Mouse (Mus musculus): ENCODE results near the gene Fbxo22. TPM values are rescaled to one million over a fixed set of nuclear protein-coding genes. Genes with fewer than 3 reads are reported as not detected.

Gene Fbxo22
- total RNA-seq, 1 experiment from 2014 or later: 60.9 TPM

DNA sequence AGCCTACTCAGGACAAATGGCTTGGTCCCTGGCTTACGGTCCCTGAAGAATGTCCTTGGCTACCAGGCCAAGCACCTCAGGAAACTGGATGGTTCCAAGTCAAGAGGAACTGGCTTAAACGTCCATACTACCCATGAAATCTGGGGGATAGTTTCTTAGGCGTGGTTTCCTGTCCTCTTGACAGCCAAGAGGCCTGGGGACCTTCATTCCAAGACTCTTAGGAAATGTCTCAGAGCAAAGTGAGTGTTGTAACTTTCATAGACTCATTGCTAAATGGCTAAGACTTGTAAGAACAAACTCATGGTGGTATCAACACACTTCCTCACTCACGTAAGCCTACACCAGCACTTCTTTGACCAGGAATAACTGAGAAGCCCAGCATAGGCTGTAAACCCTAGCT, 46.9 kb downstream of the Fbxo22 start:
- peak in 1 of 2 experiments; percentile 42; a peak in 1 of 4 replicates for ATAC-seq (replicated peaks in 1 of 2; ENCODE audit: insufficient read depth in 1 of 2, low FRiP score in 2 of 2, low TSS enrichment in 1 of 2, low read depth in 1 of 2, poor library complexity in 2 of 2, severe bottlenecking in 2 of 2)

DNA sequence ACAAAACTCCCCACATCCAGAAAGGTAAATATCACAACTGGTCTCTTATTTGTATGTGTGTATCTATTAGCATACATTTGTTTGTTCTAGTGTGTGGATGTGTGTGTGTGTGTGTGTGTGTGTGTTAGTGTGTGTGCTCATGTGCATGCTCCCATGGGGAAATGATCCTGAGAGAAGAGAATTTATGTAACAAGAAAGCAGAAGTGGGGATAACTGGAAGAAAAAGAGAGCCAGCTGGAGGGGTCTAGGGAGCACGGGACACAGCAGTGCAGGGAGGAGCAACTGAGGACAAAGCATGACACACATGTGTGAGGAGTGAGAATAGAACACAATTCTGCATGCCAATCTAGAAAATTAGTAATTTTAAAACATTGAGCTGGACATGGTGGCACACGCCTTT, 48.4 kb downstream of the Fbxo22 start:
- no peak for ATAC-seq (replicated peaks in 1 of 2; ENCODE audit: insufficient read depth in 1 of 2, low FRiP score in 2 of 2, low TSS enrichment in 1 of 2, low read depth in 1 of 2, poor library complexity in 2 of 2, severe bottlenecking in 2 of 2)

DNA sequence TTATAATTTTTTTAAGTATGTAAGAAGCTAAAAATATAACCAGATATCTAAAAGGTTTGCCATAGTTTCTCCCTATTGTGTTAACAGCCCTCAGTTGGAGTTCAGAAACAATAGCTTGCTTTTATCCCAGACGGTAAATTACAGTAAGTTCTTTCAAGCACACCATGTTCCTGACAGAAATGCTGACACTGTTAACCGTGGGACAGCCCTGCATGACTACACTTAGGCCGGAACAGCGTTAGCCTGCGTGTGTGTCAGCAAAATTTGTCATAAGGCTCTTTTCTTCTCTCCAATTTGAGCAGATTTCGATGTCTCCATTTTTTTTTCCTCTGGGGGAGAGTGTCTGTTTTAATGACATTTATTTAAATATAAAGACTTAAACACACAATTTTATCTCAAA, 51.0 kb downstream of the Fbxo22 start:
- ATAC-seq (replicated peaks in 1 of 2; ENCODE audit: insufficient read depth in 1 of 2, low FRiP score in 2 of 2, low TSS enrichment in 1 of 2, low read depth in 1 of 2, poor library complexity in 2 of 2, severe bottlenecking in 2 of 2): no peak

DNA sequence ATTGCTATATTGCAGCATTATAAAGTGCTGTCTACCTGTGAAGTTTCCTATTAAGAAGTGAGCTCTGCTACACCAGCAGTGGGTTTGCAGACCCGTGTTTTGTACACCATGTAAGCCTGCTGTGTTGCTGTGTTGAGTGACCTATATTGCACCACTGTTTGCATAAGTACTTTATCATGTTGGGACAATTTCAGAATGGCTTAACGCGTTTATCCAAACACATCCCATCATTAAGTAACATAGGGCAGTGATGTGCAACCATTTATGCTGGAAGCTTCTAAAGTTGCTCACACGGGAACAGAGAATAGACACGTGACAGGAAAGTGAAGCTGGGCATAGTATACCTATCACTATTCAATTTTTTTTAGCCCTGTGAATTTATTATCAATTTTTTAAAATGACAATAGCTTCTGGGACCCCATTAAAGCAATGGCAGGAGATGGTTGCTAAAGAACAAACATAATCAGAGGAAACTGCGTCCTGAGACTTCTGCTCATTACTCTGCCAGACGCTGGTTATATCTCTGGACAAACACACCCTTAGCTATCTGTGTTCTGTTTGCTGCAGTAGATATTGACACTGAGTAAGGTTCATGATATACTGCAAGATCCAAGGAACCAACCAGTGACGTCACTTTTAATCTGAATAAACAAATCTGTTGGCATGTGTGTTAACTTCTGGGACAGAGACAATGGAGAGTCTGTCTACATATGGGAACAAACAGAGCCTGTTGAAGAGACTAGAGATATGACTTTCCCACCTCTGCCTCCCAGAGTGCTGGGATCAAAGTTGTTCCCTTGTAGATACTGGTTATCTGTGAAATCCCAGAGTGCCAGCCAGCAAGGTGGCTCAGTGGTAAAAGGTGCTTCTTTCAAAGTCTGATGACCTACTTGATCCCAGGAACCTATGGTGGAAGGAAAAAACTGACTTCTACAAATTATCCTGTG, 55.9 kb downstream of the Fbxo22 start:
- ATAC-seq (replicated peaks in 1 of 2; ENCODE audit: insufficient read depth in 1 of 2, low FRiP score in 2 of 2, low TSS enrichment in 1 of 2, low read depth in 1 of 2, poor library complexity in 2 of 2, severe bottlenecking in 2 of 2): no peak

DNA sequence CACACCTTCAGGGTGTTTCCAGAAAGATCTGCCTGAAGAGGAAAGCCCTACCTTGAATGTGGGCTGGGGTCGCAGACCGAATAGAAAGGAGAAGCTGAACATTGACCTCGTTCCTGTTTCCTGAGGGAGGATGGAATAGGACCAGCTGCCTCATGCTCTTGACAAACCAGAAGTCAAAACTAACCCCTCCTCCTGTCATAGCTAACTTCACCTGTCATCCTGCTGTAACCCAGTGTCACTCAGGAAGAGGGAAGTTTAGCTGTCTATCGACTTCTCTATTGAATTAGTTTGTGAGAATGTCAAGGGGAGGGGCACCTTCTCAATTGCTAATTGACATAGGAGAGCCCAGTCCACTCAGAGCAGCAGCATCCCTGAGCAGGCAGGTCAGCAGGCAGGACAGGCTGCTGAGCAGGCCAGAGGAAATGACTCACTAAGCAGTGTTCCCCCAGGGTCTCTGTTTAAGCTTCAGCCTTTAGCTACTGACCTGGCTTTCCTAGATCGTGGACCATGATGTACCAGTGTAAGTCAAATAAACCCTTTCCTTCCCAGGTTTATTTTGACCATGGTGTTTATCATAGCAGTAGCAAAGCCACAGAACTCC, 63.3 kb downstream of the Fbxo22 start:
- peak in 1 of 2 experiments; percentile 17; a peak in 1 of 4 replicates for ATAC-seq (replicated peaks in 1 of 2; ENCODE audit: insufficient read depth in 1 of 2, low FRiP score in 2 of 2, low TSS enrichment in 1 of 2, low read depth in 1 of 2, poor library complexity in 2 of 2, severe bottlenecking in 2 of 2)

DNA sequence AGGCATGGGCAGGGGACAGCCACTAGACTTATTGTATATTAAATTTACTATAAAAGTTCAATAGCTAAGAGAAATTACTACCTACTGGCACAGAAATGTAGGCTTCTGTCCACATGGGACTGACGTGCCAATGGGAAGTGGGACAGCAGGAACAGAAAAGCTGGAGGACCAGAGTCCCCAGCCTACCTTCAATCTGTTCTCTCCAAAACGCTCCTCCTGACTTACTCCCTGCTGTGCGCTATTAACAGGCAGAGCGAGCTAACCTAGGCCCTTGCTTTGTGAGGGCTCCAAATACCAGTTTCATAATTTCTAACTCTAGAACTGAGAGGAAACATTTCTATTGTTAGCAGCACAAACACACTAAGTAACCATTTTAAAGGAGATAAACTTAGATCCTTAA, 65.2 kb downstream of the Fbxo22 start:
- ATAC-seq (replicated peaks in 1 of 2; ENCODE audit: insufficient read depth in 1 of 2, low FRiP score in 2 of 2, low TSS enrichment in 1 of 2, low read depth in 1 of 2, poor library complexity in 2 of 2, severe bottlenecking in 2 of 2): no peak

Other genes starting within 250 kb of the Fbxo22 start
- not detected in 2 replicates for gene Chrna5, start 228.0 kb upstream of the Fbxo22 start, total RNA-seq (2017)
- gene Chrna3, start 182.4 kb upstream of the Fbxo22 start, total RNA-seq (2017): not detected in 2 replicates
- not detected in 2 replicates for gene Chrnb4, start 160.1 kb upstream of the Fbxo22 start, total RNA-seq (2017)
- 48.0 and 56.2 TPM in 2 replicates for gene Ube2q2, start 60.1 kb upstream of the Fbxo22 start, total RNA-seq (2017)
- gene Nrg4, start 117.9 kb downstream of the Fbxo22 start, total RNA-seq (2017): 5.2 and 6.4 TPM in 2 replicates
- 0.31 TPM in 1 of 2 replicates, not detected in the other for gene Tmem266, start 118.0 kb downstream of the Fbxo22 start, total RNA-seq (2017)